Mouse (Mus musculus): Measurements from ENCODE around the gene Rel.

DNA sequence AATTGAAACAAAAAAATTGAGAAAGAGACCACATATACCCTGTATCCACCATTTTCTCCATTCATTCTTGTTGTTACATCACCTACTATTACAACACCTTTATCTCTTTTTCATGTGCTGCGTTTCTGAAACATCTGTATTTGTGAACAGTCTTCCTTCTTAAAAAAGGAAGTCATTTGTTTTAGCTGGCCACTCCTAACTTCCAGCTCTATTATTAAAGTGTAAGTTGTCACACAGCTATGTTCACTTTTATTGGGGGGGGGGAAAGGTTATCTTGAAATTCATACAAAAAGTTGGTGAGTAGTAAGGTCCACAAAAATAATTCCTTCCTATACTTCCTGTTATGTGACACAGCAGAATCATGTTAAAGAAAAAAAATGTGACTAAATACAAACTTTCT is 2.8 kb downstream of the Rel start:
- TF ChIP-seq CTCF (IDR thresholded peaks at IDR 0.05 in 2 of 3, conservative IDR thresholded peaks at IDR 0.05 in 1 of 3; ENCODE audit: control insufficient read depth in 1 of 3, insufficient read depth in 1 of 3, low read depth in 2 of 3, low read length in 3 of 3, poor library complexity in 1 of 3, severe bottlenecking in 1 of 3) = no peak
- no peak for TF ChIP-seq POLR2A (IDR thresholded peaks at IDR 0.05; ENCODE audit: control insufficient read depth in 1 of 2, insufficient read depth in 1 of 2, low read depth in 1 of 2, low read length in 2 of 2, poor library complexity in 1 of 2)
- TF ChIP-seq POLR2AphosphoS5 (IDR thresholded peaks at IDR 0.05; ENCODE audit: borderline replicate concordance, low read depth, low read length) = no peak
- TF ChIP-seq TBP (IDR thresholded peaks at IDR 0.05; ENCODE audit: low read depth, low read length) = no peak
- TF ChIP-seq USF1 (IDR thresholded peaks at IDR 0.05; ENCODE audit: low read depth, low read length) = no peak
